8 mouse cellular contexts compared by ENCODE assay signal in the genomic region with DNA sequence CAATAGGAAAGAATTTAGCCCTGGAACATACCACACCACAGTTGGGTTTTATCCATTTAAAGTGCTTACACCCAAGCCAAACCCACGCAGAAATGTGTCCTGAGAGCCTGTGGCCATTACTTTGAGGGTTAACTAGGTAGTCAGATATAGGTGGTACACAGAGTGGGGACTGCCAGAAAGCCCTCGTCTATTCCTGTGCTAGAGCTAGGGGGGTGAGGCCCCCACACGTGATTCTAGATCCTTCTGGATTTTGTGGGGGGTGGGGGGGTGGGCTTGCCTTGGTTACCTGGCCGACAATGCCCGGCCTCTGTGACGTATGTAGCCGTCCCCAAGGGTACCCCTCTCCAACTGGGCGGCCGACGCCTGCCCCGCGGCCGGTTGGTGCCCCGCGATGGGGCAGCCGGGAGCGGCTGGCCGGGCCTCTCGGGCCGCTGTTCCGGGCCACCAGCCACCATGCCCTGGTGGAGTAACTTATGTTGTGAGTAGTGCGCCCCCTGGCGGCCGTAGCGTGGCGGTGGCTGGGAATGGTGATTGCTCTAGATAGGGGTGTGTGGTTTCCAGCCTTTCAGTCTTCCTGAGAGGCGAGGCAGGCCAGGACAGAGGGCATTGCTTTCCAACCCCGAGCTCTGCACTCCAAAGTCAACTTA. TPM values are rescaled to one million over a fixed set of nuclear protein-coding genes. Genes with fewer than 3 reads are reported as not detected.
DNase-seq lines count a peak whose midpoint lies in the region; ATAC-seq lines count a peak whose summit lies in the region.

No protein-coding gene starts in this region.

- 6% methylated on average over 28 of the region's 28 CpGs for WGBS in hindbrain, embryonic 10.5 days
- 5% methylated on average over 28 of the region's 28 CpGs for WGBS in lung, embryonic 15.5 days

- H3K9ac ChIP-seq in lung, embryonic 15.5 days = peak overlapping the region; percentile 34; the same call in 1 of the 2 replicates

- DNase-seq in MN1 (ENCODE audit: low spot score) = peak; percentile 38
- peak; percentile 88 for DNase-seq in cerebellum, adult 8-10 months
- DNase-seq in hindbrain, embryonic 10.5 days (ENCODE audit: low spot score) = peak; percentile 89
- DNase-seq in layer of hippocampus, adult 9-10 months (ENCODE audit: low spot score) = peak; percentile 90
- DNase-seq in ovary, postnatal 10 days (ENCODE audit: low spot score) = peak; percentile 93
- peak; percentile 87 for DNase-seq in thymus, postnatal 0 days (ENCODE audit: low spot score)

- peak overlapping the region; percentile 81 for H3K27ac ChIP-seq in hindbrain, embryonic 10.5 days
- H3K27ac ChIP-seq in lung, embryonic 15.5 days = no peak overlapping the region

- peak; percentile 95 for ATAC-seq in frontal cortex, adult (ENCODE audit: low TSS enrichment)
- peak; percentile 88 for ATAC-seq in lung, embryonic 15.5 days (ENCODE audit: borderline replicate concordance, extremely low read depth, low FRiP score, low TSS enrichment)

- no peaks in the 10 kb centered on the region for H3K9me3 ChIP-seq in hindbrain, embryonic 10.5 days
- no peaks in the 10 kb centered on the region for H3K9me3 ChIP-seq in lung, embryonic 15.5 days

- no peaks in the 10 kb centered on the region for H3K27me3 ChIP-seq in hindbrain, embryonic 10.5 days (ENCODE audit: insufficient read depth, poor library complexity, severe bottlenecking)
- H3K27me3 ChIP-seq in lung, embryonic 15.5 days = no peaks in the 10 kb centered on the region

- peak overlapping the region; percentile 48 for H3K4me3 ChIP-seq in hindbrain, embryonic 10.5 days
- peak overlapping the region; percentile 37 for H3K4me3 ChIP-seq in lung, embryonic 15.5 days

- H3K4me1 ChIP-seq in hindbrain, embryonic 10.5 days (replicated peaks) = peaks cover 13% of the 10 kb centered on the region
- peaks cover 10% of the 10 kb centered on the region; the same call in 1 of the 2 replicates for H3K4me1 ChIP-seq in lung, embryonic 15.5 days

- H3K36me3 ChIP-seq in hindbrain, embryonic 10.5 days = no peaks in the 10 kb centered on the region
- no peaks in the 10 kb centered on the region for H3K36me3 ChIP-seq in lung, embryonic 15.5 days

- peak overlapping the region; percentile 69 for H3K4me2 ChIP-seq in lung, embryonic 15.5 days

RNA-seq across cellular contexts. Expression of gene Zbtb2, which starts 41.3 kb away (rescaled TPM):
- polyA plus RNA-seq in hindbrain, embryonic 10.5 days (2016; fragmentation: Nextera tagmentation; extraction: Ambion mirVana) = 18.1 and 20.1 TPM in 2 replicates
- polyA plus RNA-seq in lung, embryonic 15.5 days (2015; fragmentation: Nextera tagmentation; extraction: Ambion mirVana) = 15.5 and 16.6 TPM in 2 replicates
- 21.0 and 21.2 TPM in 2 replicates for polyA plus RNA-seq in thymus, postnatal 0 days (2015; fragmentation: Nextera tagmentation; extraction: Ambion mirVana)

Comparison
In these comparisons a context has a peak if more than half of its experiments do, and no peak if none do; other contexts are left out.
1. DNase-seq: peak in every context shown above with its lines; median percentile 93 in ovary, postnatal 10 days; 90 in layer of hippocampus, adult 9-10 months; 89 in hindbrain, embryonic 10.5 days; 88 in cerebellum, adult 8-10 months; 87 in thymus, postnatal 0 days; 38 in MN1.